Mouse (Mus musculus) heart, postnatal 0 days (tissue): ENCODE data around the gene Glb1.

Source experiments
- CTCF ChIP-seq: IDR thresholded peaks from 2 replicates; pipeline ENCODE4 v1.5.1; 2016; ENCODE audit warnings: antibody characterized with exemption, control low read depth, low read depth
- EP300 ChIP-seq: IDR thresholded peaks from 2 replicates; pipeline ENCODE4 v1.6.1; 2016; ENCODE audit warnings: antibody characterized with exemption, low read depth

- peak; percentile 46 for TF ChIP-seq CTCF
- no peak for TF ChIP-seq EP300
These were observed 807 bp downstream of the Glb1 start for GRCm38 (mm10) chr9:114401685-114402080.
